Mouse (Mus musculus) hindbrain, embryonic 12.5 days (tissue): Measurements from ENCODE around the gene Ccdc146. TPM values are rescaled to one million over a fixed set of nuclear protein-coding genes. Genes with fewer than 3 reads are reported as not detected.

Experiments used
- ATAC-seq: fragments of 200-750 bp; cut with Nextera tagmentation; 2 replicates; pipeline ENCODE4 v1.8.0; 2017; ENCODE audit warnings: moderate TSS enrichment; ENCODE audit not compliant: low FRiP score
- H3K27ac ChIP-seq: fragments of 300-500 bp; sonication (generic); 2 replicates; pipeline ENCODE4 v1.5.1; 2016; ENCODE audit warnings: mild to moderate bottlenecking
- H3K27me3 ChIP-seq: fragments of 300-500 bp; sonication (generic); 2 replicates; pipeline ENCODE4 v1.6.1; 2016; ENCODE audit warnings: mild to moderate bottlenecking
- H3K36me3 ChIP-seq: fragments of 300-500 bp; sonication (generic); 2 replicates; pipeline ENCODE4 v1.6.1; 2016; ENCODE audit warnings: mild to moderate bottlenecking
- H3K4me1 ChIP-seq: fragments of 300-500 bp; sonication (generic); 2 replicates; pipeline ENCODE4 v1.6.1; 2016
- H3K4me2 ChIP-seq: fragments of 300-500 bp; sonication (generic); replicated peaks from 2 replicates; pipeline ENCODE4 v1.6.1; 2016; ENCODE audit warnings: mild to moderate bottlenecking
- H3K4me3 ChIP-seq: fragments of 300-500 bp; sonication (generic); 2 replicates; pipeline ENCODE4 v1.5.1; 2016; ENCODE audit warnings: mild to moderate bottlenecking
- H3K9ac ChIP-seq: fragments of 300-500 bp; sonication (generic); 2 replicates; pipeline ENCODE4 v1.6.1; 2016; ENCODE audit warnings: mild to moderate bottlenecking, moderate library complexity
- H3K9me3 ChIP-seq: fragments of 300-500 bp; sonication (generic); replicated peaks from 2 replicates; pipeline ENCODE4 v1.6.1; 2016; ENCODE audit warnings: mild to moderate bottlenecking
- WGBS: fragments of 180-500 bp; shearing (Covaris S2); methylation state at CpG from one replicate; pipeline ENCODE4 v1.1.7; 2016; 5-methylcytosine and 5-hydroxymethylcytosine counted together
- polyA plus RNA-seq: library from polyadenylated mRNA; unstranded; fragments of >200 nt; fragmentation: Nextera tagmentation; extraction: Ambion mirVana; gene quantifications from 2 replicates; pipeline ENCODE4 v1.2.1, GENCODE M21; 2016

Ccdc146 gene
- 1.7 and 2.1 TPM in 2 replicates for polyA plus RNA-seq

DNA sequence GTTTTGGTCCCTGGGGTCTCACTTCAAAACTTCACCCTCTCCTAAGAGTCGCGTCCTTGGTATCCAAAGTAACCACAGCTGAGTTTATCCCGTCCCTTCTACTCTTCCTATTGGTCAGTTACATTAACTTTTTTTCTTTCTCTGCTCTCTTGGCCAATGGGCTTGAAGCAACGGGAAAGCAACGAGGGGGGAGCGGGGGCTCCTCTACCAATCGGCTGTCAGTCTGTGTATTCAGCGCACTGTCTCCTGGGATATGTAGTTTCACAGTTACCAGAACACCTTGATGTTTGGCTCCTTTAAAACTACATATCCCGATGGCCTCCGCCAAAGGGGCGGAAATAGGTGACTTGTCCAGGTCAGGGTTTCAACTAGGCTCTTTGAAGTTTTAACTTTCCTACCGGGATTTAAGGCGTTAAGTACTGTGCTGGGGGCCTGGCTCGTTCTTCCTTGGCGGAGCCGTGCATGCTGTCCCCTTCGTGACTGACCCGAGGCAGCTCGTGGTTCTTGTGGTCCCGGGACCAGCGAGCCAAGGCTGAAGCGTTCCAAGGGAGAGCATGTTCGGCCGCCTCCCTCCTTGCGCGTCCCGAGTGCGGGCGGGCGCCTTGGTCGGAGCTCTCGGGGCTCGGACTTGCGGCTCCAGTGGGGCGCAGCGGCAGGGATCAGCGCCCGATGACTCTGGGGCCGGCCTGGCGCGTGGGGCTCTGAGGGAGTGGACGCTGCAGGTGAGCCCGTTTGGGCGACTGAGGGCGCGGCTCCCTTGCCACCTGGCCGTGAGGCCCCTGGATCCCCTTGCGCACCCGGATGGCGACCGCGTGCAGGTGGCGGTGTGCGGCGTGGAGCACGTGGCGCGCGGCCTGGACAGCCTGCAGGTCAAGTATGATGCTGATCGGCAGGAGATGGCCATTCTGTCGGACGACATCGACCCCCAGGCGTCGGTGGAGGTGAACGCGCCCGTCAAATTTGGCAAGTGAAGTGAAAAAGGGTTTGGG is at the start of gene Ccdc146, which contains the start of gene Fam185a:
Ccdc146 (minus strand) TSS at position 64 of the 989 bp plus-strand sequence.
Fam185a (plus strand) TSS at position 345 of the 989 bp plus-strand sequence.
- ATAC-seq, result peak; percentile 100

DNA sequence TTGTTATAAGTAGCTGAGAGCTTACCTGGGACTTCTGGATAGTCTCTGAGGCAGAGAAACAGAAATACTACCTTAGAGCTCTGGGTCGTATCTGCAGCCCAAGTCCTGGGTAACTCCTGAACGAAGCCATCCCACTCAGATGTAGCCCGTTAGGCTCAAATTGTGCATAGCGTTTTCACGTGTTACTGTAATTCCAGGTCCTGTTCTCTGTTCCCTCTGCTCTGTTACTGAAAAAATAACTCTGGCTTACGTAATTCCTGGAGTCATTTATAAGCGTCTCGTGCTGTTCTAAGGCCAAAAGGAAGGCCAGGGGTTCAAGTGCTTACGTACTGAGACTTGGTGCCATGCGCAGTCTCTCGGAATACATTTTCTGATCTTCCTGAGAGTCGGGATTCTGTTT is 43.6 kb upstream of the Ccdc146 start:
- Histone ChIP-seq H3K9ac (no peak overlapping the region), H3K27ac (no peak overlapping the region), H3K4me2 (no peak overlapping the region), H3K4me1 (no peaks in the 10 kb centered on the region), H3K9me3 (no peaks in the 10 kb centered on the region), H3K4me3 (no peak overlapping the region), H3K27me3 (no peaks in the 10 kb centered on the region), H3K36me3 (no peaks in the 10 kb centered on the region)
- 92% methylated on average over 12 of the region's 12 CpGs for WGBS
- no peak for ATAC-seq

More for the DNA sequence above, at the start of gene Ccdc146, which contains the start of gene Fam185a:
- Histone ChIP-seq H3K9ac (peak within 1 kb of the TSS; percentile 71), H3K36me3 (no peaks in the 10 kb centered on the region), H3K27me3 (no peaks in the 10 kb centered on the region), H3K27ac (no peak within 1 kb of the TSS), H3K4me2 (peak within 1 kb of the TSS; percentile 86), H3K9me3 (no peaks in the 10 kb centered on the region), H3K4me1 (peaks cover 12% of the 10 kb centered on the region; the same call in 1 of the 2 replicates), H3K4me3 (peak within 1 kb of the TSS; percentile 75)
- under 1% methylated on average over 68 of the region's 68 CpGs for WGBS

DNA sequence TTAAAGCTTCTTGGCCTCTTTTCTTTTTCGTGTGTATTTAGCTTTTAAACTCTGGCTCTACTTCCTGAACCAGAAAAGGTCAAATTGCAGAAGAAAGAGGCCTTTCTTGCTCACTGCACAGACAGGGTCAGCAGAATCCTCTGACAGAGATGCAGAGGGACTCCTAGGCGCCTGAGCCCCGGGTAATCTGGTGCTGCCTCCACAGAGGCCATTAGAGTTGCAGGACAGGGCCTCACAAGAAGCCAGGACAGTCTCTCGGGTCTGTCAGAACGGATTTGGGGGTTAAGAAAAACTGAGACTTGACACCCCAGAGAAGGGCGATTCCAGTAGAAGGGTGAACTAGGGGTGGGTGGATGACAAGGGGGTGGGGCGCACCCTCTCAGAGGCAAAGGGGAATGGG is 42.9 kb upstream of the Ccdc146 start:
- Histone ChIP-seq H3K36me3 (no peaks in the 10 kb centered on the region), H3K4me3 (no peak overlapping the region), H3K27me3 (no peaks in the 10 kb centered on the region), H3K27ac (no peak overlapping the region), H3K4me2 (no peak overlapping the region), H3K9me3 (no peaks in the 10 kb centered on the region), H3K9ac (no peak overlapping the region), H3K4me1 (no peaks in the 10 kb centered on the region)
- no peak for ATAC-seq
- 67% methylated on average over 7 of the region's 7 CpGs for WGBS

DNA sequence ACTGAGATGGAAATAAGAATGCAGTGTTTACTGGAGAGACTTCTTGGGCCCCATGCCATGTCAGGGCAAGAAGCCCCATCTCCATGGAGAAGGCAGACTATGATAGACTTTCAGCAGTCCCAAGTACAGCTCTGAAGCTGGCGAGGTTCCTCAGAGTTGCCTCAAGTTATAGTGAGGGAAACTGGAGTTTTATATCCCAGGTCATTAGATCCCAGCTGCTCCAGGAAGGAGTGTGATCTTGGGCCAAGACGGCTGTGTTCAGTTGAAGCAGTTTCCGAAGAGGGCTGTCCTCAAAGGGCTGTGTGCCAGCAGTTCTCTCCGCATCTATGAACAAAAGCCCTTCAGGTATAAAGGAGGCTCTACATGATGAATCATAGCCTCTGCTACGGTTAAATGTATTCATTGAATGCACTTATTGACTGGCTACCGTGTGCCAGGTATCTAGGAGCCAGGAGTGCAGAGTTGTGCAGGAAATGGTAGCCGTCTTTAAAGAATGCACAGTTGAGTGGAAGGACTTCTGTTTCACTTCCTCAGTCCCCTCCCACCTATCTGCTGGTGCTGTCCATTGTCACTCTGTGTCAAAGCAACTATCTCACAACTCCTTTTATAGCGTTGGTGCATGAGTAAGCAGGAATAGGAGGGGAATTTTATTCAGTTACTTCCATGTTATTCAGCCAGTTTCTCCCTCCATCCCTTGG is 16.5 kb upstream of the Ccdc146 start:
- H3K4me3 ChIP-seq, result no peak overlapping the region
- no peak for ATAC-seq

DNA sequence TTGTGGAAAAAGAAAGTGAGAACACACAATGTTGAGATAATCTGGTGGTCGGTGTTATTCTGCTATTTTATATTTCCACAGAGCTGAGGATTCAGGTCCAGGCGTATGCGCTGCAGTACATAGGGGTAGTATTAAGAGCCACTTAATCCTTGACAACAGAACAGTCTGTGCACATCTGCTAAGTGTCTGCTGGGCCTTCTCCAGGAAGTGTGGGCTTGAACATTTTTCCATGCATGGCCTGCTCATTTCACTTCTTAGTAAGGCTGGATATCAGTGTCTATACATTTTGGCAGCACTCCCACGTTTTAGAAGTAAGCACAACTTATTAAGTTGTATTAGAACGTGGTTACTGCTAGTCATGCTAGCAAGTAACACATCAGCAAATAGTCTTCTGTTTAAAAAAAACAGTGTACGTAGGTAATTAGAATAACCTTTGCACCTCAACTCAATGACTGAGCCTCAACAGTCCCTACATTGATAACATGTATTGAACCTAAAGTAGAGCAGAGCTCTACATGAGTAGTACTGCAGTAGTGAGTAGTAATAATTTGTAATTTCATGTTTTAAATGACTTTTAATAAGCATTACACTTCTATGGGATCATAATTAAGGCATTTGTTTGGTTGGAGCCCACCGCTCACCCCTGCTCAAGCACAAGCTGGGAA is 15.1 kb upstream of the Ccdc146 start:
- Histone ChIP-seq H3K4me3 (no peak overlapping the region), H3K4me2 (no peak overlapping the region), H3K9me3 (no peaks in the 10 kb centered on the region), H3K27ac (no peak overlapping the region), H3K9ac (no peak overlapping the region), H3K27me3 (no peaks in the 10 kb centered on the region), H3K4me1 (no peaks in the 10 kb centered on the region), H3K36me3 (no peaks in the 10 kb centered on the region)
- WGBS, result 93% methylated on average over 7 of the region's 7 CpGs
- no peak for ATAC-seq

More for the DNA sequence above, 16.5 kb upstream of the Ccdc146 start:
- 73% methylated on average over 8 of the region's 8 CpGs for WGBS
- Histone ChIP-seq H3K27ac (no peak overlapping the region), H3K4me2 (no peak overlapping the region), H3K27me3 (no peaks in the 10 kb centered on the region), H3K4me1 (no peaks in the 10 kb centered on the region), H3K9ac (no peak overlapping the region), H3K36me3 (no peaks in the 10 kb centered on the region), H3K9me3 (no peaks in the 10 kb centered on the region)

DNA sequence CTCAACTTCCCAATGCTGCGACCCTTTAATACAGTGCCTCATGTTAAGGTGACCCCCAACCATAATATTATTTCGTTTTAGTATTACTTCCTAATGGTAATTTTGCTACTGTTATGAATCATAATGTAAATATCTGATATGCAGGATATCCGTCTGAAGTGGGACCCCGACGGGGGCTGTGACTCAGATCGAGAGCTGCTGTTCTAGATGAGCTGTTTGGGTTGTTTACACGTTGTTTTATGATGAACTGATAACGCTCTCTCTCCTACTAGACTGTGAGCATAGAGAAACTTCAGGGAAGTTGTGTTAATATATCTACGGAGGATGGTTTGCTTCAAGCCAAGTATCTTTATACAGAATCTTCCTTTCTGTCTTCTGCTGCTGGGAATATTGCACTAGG is 14.0 kb upstream of the Ccdc146 start:
- no peaks in the 10 kb centered on the region for H3K9me3 ChIP-seq
- no peaks in the 10 kb centered on the region for H3K27me3 ChIP-seq
- 92% methylated on average over 9 of the region's 9 CpGs for WGBS
- no peak for ATAC-seq
- H3K36me3 ChIP-seq, result no peaks in the 10 kb centered on the region
- H3K4me3 ChIP-seq, result no peak overlapping the region
- no peak overlapping the region for H3K9ac ChIP-seq
- H3K4me2 ChIP-seq, result no peak overlapping the region
- no peak overlapping the region for H3K27ac ChIP-seq
- no peaks in the 10 kb centered on the region for H3K4me1 ChIP-seq

DNA sequence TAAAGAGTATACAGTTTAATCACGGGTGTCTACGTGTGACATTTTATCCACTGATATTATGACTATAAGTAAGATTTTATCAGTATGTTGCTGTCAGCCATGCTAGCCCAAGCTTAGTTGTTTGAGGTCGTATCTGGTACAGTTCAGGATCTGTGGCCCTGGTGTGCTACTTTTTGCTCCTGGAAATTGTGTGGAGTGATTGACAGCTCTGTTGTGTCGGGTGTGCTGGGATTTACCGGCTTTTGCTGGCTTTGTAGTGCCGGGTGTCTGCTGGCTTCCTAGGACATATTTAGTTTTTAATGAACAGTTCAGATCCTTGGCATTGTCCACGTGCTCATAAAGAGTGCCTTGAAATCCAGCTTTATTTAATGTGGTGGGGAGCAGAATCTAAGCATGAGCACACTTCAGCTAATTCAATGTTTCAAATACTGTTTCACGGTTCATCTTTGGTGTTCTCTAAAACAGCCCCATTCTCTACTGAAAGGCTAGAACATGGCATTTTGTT is 12.0 kb upstream of the Ccdc146 start:
- Histone ChIP-seq H3K4me3 (no peak overlapping the region), H3K36me3 (no peaks in the 10 kb centered on the region), H3K4me2 (no peak overlapping the region), H3K9ac (no peak overlapping the region), H3K27me3 (no peaks in the 10 kb centered on the region), H3K9me3 (no peaks in the 10 kb centered on the region), H3K4me1 (no peaks in the 10 kb centered on the region), H3K27ac (no peak overlapping the region)
- 58% methylated on average over 8 of the region's 8 CpGs for whole genome bisulfite sequencing
- no peak for ATAC-seq

DNA sequence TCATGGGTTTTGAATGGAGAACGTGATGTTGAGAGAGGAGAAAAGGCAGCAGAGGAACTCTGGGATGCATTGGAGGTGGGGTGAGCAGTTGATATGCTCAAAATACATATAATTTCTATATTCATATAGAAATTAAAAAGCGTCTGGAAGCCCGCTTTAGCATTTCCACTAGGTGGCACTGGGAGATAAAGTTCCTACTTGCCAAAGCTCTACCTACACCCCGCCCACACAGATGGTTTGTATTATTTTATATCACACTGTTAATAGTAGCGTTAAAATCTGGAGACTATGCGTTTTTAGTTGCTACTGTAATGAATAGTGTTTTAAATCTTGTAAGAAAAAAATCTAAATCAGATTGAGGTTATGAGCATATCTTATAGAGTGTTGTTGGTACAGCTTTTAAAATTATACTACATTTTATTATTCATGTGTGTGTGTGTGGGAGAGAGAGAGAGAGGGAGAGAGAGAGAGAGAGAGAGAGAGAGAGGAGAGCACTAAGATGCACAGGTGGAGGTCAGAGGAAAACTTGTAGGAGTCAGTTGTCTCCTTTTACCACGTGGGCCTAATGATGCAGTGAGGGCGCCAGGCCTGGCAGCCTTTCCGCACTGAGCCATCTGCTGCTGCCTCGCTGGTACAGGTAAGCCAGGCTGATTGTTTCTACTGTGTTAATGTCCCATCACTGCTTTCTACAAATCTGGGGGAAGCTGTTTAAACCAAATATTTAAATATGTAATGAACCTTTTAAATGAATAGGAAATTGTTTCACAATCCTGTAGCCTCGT is 9.9 kb upstream of the Ccdc146 start:
- Histone ChIP-seq H3K27me3 (no peaks in the 10 kb centered on the region), H3K9me3 (no peaks in the 10 kb centered on the region), H3K4me3 (no peak overlapping the region), H3K9ac (no peak overlapping the region), H3K4me2 (no peak overlapping the region), H3K27ac (no peak overlapping the region), H3K4me1 (no peaks in the 10 kb centered on the region), H3K36me3 (no peaks in the 10 kb centered on the region)
- WGBS, result 75% methylated on average over 11 of the region's 11 CpGs
- no peak for ATAC-seq

DNA sequence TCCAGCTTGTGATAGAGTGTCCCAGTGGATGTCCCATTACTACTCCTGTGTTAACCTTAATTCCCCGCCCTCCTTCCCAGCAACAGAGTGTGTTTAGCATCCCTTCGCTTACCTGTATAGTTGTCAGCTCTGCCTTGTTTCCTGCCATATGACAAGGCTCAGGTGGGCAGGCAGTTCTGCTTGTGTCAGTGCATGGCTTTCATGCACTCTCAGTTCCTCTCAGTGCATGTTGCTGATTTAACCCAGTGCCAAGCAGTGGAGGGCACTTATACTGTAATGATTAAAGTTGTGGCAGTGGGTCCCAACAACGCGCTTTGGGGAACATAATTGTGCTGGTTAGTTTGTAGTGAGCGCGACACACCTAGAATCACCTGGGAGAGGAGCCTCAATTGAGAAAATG is 2.2 kb upstream of the Ccdc146 start:
- no peak for ATAC-seq
- no peak overlapping the region for H3K4me3 ChIP-seq
- no peaks in the 10 kb centered on the region for H3K9me3 ChIP-seq
- H3K27me3 ChIP-seq, result no peaks in the 10 kb centered on the region
- H3K9ac ChIP-seq, result no peak overlapping the region
- no peak overlapping the region for H3K4me2 ChIP-seq
- H3K4me1 ChIP-seq, result peaks cover 12% of the 10 kb centered on the region; the same call in 1 of the 2 replicates
- WGBS, result 88% methylated on average over 6 of the region's 6 CpGs
- H3K36me3 ChIP-seq, result no peaks in the 10 kb centered on the region
- H3K27ac ChIP-seq, result no peak overlapping the region

DNA sequence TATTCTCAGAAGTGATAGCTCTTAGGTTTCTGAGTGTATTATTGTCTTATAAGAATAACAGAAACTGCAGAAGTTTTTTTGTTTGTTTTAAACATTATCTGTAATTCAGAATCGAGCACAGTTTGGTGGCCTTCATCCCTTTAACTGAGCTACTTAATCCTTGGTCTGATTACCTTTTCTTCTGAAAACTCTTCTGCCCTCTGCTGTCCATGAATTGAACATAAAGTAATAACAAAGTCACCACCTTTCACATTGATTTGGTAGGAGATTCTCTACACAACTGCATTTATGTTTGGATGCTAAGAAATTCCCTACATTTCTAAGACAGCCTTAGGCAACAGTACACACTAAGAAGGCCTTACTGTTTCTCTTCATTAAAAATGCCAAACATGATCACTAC is 3.9 kb downstream of the Ccdc146 start:
- WGBS, result 48% methylated on average over 1 of the region's 1 CpGs
- Histone ChIP-seq H3K27me3 (no peaks in the 10 kb centered on the region), H3K9me3 (no peaks in the 10 kb centered on the region), H3K4me2 (no peak overlapping the region), H3K9ac (no peak overlapping the region), H3K4me3 (no peak overlapping the region), H3K36me3 (no peaks in the 10 kb centered on the region), H3K4me1 (peaks cover 2% of the 10 kb centered on the region; the same call in 1 of the 2 replicates), H3K27ac (no peak overlapping the region)
- ATAC-seq, result no peak

DNA sequence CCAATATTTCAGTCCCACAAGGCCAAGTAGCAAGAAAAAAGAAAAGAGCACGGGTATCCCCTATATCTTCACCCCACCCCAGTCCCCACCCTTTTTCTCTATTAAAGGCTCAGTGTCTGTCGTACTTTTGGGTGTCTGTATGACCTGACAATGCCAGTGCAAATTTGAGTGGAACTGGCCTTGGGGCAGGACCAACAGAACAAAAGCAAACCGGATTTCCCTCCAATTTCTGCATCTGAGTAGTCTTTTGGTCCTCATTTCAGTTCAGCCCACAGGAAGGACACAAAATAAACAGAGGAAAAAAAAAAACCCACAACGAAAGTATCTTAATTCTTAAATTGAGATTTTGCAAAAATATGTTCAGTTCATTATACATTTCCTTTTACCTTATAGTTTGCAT is 5.9 kb downstream of the Ccdc146 start:
- Histone ChIP-seq H3K4me2 (no peak overlapping the region), H3K4me1 (no peaks in the 10 kb centered on the region), H3K27ac (no peak overlapping the region), H3K9me3 (no peaks in the 10 kb centered on the region), H3K27me3 (no peaks in the 10 kb centered on the region), H3K36me3 (no peaks in the 10 kb centered on the region), H3K4me3 (no peak overlapping the region), H3K9ac (no peak overlapping the region)
- ATAC-seq, result no peak
- 69% methylated on average over 4 of the region's 4 CpGs for WGBS
